Mouse (Mus musculus) natural killer cell, adult 2 months (primary cell): Measurements from ENCODE around the gene Men1.

ENCODE experiments used
- DNase-seq, 2 experiments: peaks; one replicate each; pipeline ENCODE4 v3.0.0; 2022; ENCODE audit warnings: low spot score in 2 of 2

The Men1 gene

DNA sequence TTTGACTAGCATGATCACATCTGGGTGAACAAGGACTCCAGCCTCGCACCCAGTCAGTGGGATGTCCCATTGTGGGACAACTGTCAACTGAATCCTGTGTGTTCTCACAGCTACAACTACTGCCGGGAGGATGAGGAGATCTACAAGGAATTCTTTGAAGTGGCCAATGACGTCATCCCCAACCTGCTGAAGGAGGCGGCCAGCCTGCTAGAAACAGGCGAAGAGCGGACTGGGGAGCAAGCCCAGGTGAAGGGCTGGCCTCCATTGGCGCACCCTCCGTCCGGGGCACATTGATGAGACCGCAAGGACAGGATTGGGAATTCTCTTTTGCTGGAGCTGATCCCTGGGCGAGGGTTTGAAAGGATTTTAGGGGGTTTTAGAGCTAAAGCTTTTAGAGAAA lies 3.9 kb downstream of the Men1 start:
- DNase-seq = no peak

DNA sequence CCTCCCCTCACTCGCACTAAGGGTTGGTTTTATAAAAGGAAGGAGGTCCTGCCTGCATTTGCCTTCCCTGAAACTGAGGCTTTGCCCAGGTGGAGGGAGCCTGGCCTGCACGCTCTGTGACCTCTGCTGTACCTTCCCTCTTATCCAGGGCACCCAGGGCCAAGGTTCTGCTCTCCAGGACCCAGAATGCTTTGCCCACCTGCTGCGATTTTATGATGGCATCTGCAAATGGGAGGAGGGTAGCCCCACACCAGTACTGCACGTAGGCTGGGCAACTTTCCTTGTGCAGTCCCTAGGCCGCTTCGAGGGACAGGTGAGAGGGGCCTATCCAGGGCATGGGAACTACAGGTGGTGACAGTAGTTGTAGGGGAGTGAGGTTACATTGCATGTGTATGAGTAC lies 4.4 kb downstream of the Men1 start:
- no peak for DNase-seq

DNA sequence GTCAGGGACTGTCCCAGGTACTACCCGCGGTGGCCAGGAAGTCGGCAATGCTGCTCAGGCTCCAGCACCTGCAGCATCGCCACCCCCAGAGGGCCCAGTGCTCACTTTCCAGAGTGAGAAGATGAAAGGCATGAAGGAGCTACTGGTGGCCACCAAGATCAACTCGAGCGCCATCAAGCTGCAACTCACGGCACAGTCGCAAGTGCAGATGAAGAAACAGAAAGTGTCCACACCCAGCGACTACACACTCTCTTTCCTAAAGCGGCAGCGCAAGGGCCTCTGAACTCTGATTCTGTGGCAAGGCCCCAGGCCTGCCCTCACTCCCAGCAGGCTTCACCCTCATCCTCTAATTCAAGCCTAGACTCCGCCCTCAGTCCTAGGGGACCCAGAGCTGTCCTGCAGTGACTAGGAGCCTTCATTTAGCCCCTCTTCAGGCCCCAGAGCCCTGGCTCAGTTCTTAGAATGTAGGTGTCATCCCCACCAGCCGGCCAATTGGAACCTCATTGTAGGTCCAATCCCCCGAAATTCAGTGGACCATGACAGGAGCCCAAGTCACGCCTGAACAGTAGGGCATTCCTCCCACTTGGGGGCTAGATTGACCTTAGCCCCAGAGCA lies 5.2 kb downstream of the Men1 start:
- peak; percentile 60 to 77 for DNase-seq

DNA sequence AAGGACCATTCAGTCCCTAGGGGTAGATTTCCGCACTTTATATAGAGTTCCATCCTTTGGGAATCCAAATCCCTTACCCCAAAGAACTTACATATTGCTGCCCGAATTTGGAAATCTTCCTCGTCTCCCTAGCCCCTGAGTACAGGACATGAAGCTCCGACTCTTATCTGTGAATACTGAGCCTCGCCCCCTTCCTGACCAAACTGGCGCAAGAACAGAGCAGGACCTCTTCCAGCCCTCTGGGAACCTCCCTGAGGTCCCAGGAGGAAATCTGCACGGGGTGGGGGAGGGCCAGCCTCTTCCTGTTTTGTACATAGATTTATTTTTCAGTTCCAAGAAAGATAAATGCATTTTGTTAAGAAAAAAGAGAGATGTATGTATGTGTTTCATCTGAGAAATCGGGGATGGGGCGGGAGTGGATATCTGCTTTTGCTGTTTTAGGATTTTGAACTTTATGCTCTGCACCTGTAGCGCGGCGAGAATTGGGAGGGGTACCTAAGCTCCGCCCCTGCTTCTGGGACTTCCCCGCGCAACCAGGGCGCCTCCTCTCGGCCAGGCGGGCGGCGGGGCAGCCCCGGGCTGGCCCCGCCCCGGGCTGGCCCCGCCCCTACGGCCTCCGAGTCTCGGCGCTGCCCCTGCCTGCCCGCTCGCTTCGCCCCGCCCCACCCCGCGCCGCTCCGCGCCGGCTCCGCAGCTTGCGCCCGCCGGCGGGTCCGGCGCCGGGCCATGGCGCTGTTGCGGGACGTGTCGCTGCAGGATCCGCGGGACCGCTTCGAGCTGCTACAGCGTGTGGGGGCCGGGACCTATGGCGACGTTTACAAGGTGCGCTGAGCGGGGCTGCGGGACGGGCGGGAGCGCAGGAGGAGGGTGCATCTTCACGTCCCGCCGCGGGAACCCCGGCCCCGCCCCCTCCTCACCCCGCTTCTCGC lies 6.0 kb downstream of the Men1 start, which contains the start of gene Map4k2:
Gene Map4k2, plus strand, starts transcription at position 612 of the 929 bp plus-strand sequence.
- DNase-seq = peak; percentile 81 to 88

DNA sequence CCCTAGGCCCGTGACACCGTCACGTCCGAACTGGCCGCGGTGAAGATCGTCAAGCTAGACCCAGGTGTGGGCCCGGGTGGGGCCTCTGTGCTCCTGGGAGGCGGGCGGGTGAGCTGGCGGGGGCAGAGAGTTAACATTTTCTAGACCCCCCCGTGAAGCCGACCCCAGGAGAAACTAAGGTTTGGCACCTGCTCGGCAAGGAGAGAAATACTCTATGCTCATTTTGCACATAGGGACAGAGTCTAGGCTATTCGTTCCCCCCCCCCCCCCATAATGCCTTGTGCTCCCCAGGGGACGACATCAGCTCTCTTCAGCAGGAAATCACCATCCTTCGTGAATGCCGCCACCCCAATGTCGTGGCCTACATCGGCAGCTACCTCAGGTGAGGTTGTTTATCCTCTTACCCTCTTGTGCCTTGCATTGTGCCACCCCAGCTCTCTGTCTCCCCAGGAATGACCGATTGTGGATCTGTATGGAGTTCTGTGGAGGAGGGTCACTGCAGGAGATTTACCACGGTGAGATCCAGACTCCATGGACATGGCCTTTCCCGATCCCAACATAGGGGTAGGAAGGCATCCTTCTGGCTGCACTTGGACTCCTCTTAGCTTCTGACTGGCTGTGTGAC lies 6.8 kb downstream of the Men1 start:
- peak in 1 of 2 experiments; percentile 27 for DNase-seq

DNA sequence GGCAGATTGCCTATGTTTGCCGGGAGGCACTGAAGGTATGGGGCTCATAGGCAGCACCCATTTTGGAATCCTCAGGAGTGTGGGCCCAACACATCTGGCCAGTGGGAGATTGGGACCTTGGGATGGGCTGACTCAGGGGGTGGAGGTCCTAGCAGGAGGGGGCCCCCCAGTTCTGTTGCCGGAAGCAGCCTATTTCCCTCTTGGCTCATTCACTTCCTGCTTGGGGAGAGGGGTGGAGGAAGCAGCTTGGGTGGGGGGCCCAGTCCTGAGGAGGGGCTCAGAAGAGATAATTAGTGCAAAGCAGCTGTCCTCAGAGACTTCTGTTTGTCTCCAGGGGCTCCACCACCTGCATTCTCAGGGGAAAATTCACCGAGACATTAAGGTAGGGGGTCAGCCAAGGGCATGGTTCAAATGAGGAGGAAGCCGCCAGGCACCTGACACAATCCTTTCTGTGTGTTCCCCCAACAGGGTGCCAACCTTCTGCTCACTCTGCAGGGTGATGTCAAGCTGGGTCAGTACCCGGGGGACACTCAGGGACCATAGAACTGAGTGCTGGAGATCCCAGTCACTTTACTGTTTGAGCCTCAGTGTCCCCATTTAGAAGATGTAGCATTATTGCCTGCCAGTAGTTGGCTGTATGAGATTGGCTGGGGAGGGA lies 7.6 kb downstream of the Men1 start:
- DNase-seq = no peak

DNA sequence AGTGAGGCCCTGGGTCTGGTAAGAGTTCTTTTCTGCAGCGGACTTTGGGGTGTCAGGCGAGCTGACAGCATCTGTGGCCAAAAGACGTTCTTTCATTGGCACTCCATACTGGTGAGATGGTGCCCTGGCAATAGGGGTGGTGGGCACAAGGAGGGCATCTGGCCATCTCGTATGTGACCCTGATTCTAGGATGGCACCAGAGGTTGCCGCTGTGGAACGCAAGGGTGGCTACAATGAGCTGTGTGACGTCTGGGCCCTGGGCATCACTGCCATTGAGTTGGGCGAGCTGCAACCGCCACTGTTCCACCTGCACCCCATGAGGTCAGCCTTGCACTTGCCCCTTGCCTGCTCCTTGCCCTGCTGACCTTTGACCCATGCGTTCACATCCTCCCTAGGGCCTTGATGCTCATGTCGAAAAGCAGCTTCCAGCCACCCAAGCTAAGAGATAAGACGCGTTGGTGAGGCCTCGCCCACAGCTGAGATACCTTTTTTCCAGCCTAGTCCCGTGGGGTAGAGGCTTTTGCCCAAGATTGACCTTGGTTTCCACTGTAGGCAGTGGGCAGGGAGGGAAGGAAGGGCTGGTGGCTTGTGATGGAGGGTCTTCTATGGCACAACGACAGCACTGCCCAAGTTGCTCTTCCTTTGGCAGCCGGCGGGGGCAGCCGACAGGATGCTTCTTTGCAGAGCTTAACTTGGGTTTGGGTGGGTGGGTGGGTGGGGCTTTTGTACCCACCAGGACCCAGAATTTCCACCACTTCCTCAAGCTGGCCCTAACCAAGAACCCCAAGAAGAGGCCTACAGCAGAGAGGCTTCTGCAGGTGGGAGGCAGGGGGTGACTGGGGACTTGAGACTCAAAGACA lies 8.5 kb downstream of the Men1 start:
- no peak for DNase-seq

DNA sequence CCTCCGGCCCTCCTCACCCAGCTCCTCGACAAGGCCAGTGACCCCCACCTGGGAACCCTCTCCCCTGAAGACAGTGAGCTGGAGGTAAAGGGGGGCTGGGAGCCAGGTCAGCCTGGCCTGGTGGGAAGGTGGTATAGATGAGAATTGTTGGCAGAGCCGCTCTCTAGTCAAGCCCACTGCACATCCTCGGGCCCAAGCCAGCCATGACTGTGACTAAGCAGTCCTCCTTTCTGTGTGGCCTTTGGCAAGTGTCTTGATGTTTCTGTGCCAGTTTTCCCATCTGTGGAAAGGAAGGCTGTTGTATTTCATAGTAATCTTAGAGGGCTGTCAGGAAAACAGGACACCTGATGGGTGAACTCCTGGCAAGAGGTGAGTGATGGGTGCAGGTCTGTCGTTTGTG lies 9.2 kb downstream of the Men1 start:
- no peak for DNase-seq

DNA sequence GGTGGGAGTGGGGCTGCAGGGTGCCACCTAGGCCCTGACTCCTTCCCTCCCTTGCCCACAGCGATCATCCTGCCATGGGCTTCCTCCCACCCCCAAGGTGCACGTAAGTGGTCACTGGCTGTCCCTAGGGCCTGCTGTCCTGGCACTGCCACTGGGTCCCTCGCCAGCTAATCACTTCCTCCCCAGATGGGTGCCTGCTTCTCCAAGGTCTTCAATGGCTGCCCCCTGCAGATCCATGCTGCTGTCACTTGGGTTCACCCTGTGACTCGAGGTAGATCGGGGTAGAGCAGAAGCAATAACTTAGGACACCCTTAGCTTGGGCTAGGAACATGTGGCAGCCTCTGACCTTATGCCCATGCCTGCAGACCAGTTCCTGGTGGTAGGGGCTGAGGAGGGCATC lies 11.2 kb downstream of the Men1 start:
- DNase-seq = no peak

DNA sequence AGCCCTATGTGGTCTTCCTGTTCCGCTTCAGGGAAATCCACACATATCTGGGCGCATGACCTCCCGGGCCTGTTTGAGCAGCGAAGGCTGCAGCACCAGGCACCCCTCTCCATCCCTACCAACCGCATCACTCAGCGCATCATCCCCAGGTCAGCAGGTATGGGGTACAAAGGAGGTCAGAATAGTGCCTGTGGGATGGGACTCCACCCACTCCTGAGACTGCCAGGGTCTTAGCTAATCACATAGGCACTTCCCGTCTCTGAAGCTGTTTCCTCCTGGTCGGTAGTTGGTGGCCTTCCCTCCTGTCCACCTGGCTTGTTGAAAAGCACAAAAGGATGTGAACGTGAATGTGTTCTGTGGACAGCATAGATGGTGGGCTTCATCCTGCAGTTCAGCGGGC lies 11.9 kb downstream of the Men1 start:
- DNase-seq = no peak

DNA sequence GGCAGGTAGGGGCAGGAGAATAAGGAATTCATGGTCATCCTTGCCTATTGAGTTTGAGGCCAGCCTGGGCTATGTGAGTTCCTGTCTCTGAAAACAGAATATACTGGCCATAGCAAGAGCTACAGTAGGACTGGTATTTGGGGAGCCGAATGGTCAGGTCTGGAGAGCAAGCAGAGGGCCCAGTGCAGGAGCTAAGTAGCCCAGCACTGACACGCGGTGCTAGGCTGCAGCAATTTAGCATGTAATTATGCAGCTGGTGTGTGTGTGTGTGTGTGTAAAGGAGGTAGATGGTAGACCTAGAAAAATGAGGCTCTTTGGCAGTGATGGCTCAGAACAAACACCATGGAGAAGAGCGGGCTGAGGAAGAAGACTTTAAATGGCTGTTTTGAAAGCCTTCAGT lies 12.8 kb downstream of the Men1 start:
- no peak for DNase-seq

DNA sequence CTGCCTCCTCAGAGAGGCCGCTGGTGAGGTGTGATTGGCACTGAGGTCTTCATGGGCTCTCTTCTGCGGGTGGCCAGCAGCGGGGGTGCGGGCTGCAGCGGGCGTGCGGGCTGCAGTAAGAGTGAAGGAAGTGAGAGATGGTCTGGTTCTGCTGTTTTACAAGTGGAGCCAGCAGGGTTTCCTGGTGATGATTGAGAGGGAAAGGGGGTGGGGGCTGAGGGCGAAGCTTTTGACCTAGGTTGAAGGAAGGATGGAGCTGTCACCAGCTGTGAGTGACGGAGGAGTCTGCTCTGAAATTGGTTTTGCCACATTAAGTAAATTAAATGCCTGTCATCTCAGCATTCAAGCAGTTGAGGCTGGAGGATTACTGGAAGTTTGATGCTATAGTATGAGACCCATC lies 13.9 kb downstream of the Men1 start:
- DNase-seq = no peak

DNA sequence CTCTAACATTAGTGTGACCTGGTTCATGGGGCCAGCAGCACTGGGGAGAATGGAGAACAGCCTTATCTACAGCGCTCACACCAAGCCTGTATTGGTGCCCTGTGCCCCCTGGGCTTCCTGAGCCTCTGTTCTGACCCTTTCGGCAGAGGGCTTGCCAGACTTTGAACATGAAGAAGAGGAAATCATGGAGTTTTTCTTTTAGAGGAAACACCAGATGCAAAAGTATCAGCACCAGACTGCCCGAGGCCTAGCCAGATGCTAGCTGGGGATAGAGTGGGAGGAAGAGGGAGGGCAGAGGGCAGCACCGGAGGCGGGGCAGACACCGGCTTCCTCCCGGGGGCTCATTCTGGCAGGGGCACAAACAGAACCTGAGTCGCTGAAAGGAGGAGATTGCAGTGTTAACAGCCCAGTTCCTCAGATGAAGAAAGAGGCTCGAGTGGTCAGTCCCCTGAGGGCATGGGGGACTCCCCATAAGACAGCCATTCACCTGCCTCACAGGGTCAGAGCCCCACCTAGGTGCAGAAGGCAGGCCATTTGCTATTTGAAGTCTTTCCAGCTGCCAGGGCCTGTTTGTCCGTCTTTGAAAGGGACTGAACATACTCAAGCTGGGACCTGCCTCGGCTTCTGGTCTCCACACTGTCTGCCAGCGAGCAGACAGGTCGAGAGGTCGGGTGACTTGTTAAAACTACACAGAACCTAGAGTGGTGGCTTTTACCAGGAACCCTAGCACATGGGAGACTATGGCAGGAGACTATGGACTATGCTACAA lies 14.6 kb downstream of the Men1 start:
- no peak for DNase-seq

DNA sequence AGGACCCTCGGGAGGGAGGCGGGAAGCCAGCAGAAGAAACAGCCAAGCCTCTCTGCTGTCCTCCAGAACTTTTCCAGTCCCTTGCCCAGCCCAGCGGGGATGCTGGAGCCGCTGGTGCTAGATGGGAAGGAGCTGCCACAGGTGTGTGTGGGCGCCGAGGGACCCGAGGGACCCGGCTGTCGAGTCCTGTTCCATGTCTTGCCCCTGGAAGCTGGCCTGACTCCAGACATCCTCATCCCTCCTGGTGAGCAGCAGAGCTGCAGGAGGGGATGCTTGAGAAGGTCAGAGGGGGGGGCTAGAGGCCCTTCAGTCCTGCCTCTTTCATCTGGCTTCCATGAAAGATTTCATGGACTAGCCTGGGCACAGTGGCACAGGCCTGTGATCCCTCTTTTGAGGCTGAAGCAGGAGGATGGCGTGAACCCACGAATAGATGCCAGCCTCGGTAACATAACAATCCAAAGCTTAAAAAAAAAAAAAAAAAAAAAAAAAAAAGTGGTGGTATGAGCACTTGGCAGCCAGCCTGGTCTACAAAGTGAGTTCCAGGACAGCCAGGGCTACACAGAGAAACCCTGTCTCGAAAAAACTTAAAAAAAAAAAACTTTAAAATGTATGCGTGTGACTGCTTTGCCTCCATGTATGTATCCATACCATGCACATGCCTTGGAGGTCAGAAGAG lies 16.8 kb downstream of the Men1 start:
- DNase-seq = no peak

DNA sequence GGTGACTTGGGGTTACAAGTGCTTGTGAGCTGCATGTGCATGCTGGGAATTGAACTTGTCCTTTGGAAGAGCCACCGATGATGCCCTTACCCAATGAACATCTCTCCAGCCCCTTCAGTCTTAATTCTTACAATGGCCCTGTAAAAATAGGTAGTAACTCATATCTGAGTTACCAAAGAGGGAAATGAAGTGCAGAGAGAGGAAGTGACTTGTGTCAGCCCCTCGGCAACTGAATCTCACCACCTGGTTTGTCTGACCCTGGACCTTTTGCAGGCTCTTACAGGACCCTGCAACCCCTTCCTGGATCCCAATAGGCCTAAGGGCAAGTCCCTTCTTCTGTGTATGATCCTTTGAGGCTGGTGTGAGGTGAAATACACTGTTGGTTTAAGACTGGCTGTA lies 17.3 kb downstream of the Men1 start:
- no peak for DNase-seq

DNA sequence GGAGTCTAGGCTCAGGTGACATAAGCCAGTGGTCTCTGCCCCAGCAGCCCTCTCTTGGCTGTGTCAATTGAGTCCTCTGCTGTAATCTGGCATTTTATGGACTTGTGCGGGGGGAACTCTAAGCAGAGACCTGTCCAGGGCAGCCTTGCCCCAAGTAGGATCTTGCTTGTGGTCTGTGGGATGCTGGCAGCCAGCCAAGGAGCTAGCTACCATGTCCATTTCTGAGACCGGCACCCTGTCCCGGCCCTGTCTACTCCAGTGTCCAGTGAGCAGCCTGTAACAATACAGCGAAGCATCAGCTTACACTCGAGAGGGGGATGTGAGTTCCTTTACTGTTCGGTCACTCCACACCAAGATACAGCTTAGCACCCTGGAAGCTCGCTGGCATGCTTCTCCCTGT lies 19.3 kb downstream of the Men1 start:
- DNase-seq = no peak

DNA sequence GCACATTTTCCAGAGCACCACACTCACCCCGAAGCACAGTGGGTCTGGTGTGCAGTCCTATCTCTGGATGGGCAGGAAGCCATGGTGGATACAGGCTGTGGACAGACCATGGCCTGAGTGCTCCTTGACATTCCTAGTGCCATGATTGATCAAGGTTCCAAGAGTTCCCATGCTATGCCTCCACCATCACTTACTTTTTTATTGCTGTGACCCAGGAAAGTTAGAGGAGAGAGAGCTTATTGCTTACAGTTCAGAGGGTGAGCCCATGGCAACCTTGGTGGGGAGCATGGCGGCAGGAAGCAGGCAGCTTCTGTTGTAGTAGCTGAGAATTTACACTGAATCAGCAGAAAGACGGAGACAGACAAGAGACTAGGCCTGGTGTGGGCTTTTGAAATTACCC lies 26.5 kb downstream of the Men1 start:
- DNase-seq = no peak

DNA sequence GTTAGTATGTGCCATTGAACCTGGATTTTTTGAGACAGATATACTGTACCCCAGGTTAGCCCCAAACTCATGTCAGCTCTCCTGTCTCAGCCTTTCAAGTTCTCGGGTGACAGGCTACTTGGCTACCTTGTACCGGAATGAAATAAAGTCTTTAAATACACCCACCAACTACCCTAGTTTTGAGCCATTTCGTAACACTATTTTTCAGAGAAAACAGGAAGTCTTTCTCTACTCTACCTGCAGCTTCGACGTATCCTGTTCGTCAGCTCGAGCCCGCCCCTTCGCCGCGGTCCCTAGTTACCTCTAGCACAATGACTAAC lies 28.3 kb downstream of the Men1 start:
- no peak for DNase-seq

DNA sequence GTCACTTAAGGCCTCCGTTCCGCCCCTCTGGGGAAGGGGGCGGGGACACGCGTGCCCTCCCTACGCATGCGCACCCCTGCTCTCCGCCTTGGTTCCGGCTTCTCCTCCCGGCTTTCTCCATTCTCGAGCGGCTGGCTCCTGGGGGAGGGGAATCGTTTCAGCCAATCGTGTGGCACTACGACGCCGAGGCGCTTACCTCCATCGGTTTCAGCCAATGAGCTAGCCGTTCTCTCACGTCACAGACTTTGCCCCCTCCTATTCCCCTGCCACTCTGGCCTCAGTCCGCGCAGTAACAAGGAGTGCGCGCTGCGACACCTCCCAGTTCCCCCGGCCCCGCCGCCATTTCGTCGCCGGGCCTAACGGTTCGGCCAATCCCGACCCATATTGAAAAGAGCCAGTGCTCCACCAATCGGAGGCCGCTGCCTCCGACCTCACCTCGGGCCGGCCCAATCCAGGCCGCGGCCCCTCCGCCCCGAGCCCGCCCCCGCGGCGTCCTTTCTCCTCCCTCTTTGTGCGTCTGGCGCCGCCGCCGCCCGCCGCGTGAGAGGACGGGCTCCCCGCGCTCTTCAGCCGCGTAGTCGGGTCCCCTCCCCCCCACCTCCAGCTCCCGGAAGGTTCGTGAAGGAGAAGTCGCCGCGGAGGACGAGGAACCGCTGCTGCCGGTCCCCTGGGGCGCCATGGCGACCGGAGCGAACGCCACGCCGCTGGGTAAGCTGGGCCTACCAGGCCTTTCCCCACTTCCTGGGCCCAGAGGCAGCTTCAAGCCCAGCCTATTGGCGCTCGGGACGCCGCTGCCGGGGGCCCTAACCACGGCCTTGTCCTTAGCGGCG lies 28.8 kb downstream of the Men1 start, which contains the start of gene Sf1:
Gene Sf1, plus strand, starts transcription at position 280 of the 830 bp plus-strand sequence.
- DNase-seq = peak; percentile 100
